Mouse (Mus musculus) heart, postnatal 10 days (tissue): ENCODE data around the gene Zfp367. TPM values are rescaled to one million over a fixed set of nuclear protein-coding genes. Genes with fewer than 3 reads are reported as not detected.
A peak's percentile ranks its signal among the peaks of the same experiment; 100 is the strongest.

Experiments used
- DNase-seq, 2 experiments: peaks; one replicate each; pipeline ENCODE4 v3.0.0; 2021
- intact Hi-C: fragments of 180-260 bp; cut with DNase I; formaldehyde crosslinking; loops from one replicate; pipeline ENCODE4 v1.15.1; 2025
- total RNA-seq, 2 experiments: library from RNA; stranded (reverse); gene quantifications; 2 replicates each; pipeline ENCODE4 v1.2.3; 2021

Zfp367 gene
- total RNA-seq, 2 experiments from 2014 or later = 27.0 to 28.9 TPM

- DNase-seq = peak; percentile 58 to 60
- intact Hi-C loops = loop anchor here (10.0 kb wide), 1 partner anchor 280 kb away; the partner anchor contains the start of gene Cdk20
Measured at GRCm38 (mm10) chr13:64155171-64155571, 2.2 kb upstream of the Zfp367 start.

- peak; percentile 17 to 21 for DNase-seq
- intact Hi-C loops = loop anchor here (10.0 kb wide), 1 partner anchor 280 kb away; the partner anchor contains the start of gene Cdk20
Measured at GRCm38 (mm10) chr13:64154651-64155050, 1.6 kb upstream of the Zfp367 start.

- DNase-seq = peak; percentile 70 to 72
- intact Hi-C loops = loop anchor here (10.0 kb wide), 1 partner anchor 281 kb away; the partner anchor contains the start of gene Cdk20
Measured at GRCm38 (mm10) chr13:64153751-64154267, 807 bp upstream of the Zfp367 start.

GRCm38 (mm10) chr13:64152671-64153082 is 325 bp downstream of the Zfp367 start:
- intact Hi-C loops = loop anchor here (10.0 kb wide), 1 partner anchor 282 kb away; the partner anchor contains the start of gene Cdk20

GRCm38 (mm10) chr13:64152241-64152669 is 747 bp downstream of the Zfp367 start:
- intact Hi-C loops = loop anchor here (10.0 kb wide), 1 partner anchor 283 kb away; the partner anchor contains the start of gene Cdk20
- peak; percentile 89 to 92 for DNase-seq

More at GRCm38 (mm10) chr13:64152671-64153082, 325 bp downstream of the Zfp367 start:
- DNase-seq = no peak

GRCm38 (mm10) chr13:64150121-64150520 is 2.9 kb downstream of the Zfp367 start:
- DNase-seq = peak; percentile 44 to 48
- intact Hi-C loops = loop anchor here (10.0 kb wide), 1 partner anchor 285 kb away; the partner anchor contains the start of gene Cdk20

GRCm38 (mm10) chr13:64129616-64130375 is 23.2 kb downstream of the Zfp367 start:
- intact Hi-C loops = loop anchor here (2.0 kb wide), 1 partner anchor 29 kb away; no protein-coding TSS in a partner anchor
- peak; percentile 59 to 62 for DNase-seq

- intact Hi-C loops = loop anchor here (2.0 kb wide), 1 partner anchor 28 kb away; no protein-coding TSS in a partner anchor
- peak; percentile 66 to 73 for DNase-seq
Measured at GRCm38 (mm10) chr13:64128858-64129615, 24.0 kb downstream of the Zfp367 start, which contains the start of gene Slc35d2. Gene Slc35d2, minus strand, starts transcription at chr13:64129368.

- intact Hi-C loops = no loop called here
- no peak for DNase-seq
Measured at GRCm38 (mm10) chr13:64126316-64126715, 26.7 kb downstream of the Zfp367 start.

- intact Hi-C loops = no loop called here
- DNase-seq = no peak
Measured at GRCm38 (mm10) chr13:64124886-64125285, 28.1 kb downstream of the Zfp367 start.

- intact Hi-C loops = no loop called here
Measured at GRCm38 (mm10) chr13:64123491-64124188, 29.4 kb downstream of the Zfp367 start.

GRCm38 (mm10) chr13:64120760-64121159 is 32.2 kb downstream of the Zfp367 start:
- intact Hi-C loops = no loop called here
- DNase-seq = no peak

More at GRCm38 (mm10) chr13:64123491-64124188, 29.4 kb downstream of the Zfp367 start:
- DNase-seq = no peak

GRCm38 (mm10) chr13:64117442-64117841 is 35.6 kb downstream of the Zfp367 start:
- intact Hi-C loops = no loop called here
- no peak for DNase-seq

- intact Hi-C loops = no loop called here
- DNase-seq = no peak
Measured at GRCm38 (mm10) chr13:64110421-64110820, 42.6 kb downstream of the Zfp367 start.

GRCm38 (mm10) chr13:64108381-64108850 is 44.6 kb downstream of the Zfp367 start:
- peak; percentile 16 to 38 for DNase-seq
- intact Hi-C loops = no loop called here

GRCm38 (mm10) chr13:64107535-64107934 is 45.5 kb downstream of the Zfp367 start:
- DNase-seq = no peak
- intact Hi-C loops = no loop called here

- intact Hi-C loops = no loop called here
- DNase-seq = no peak
Measured at GRCm38 (mm10) chr13:64107105-64107504, 45.9 kb downstream of the Zfp367 start.

- DNase-seq = no peak
- intact Hi-C loops = no loop called here
Measured at GRCm38 (mm10) chr13:64105690-64106089, 47.3 kb downstream of the Zfp367 start.

GRCm38 (mm10) chr13:64100186-64100585 is 52.8 kb downstream of the Zfp367 start:
- intact Hi-C loops = loop anchor here (1.0 to 2.0 kb wide), 3 partner anchors 29 to 206 kb away; partner anchors contain the start of gene Slc35d2
- peak; percentile 43 to 71 for DNase-seq

GRCm38 (mm10) chr13:64098992-64099391 is 54.0 kb downstream of the Zfp367 start:
- intact Hi-C loops = no loop called here

More at GRCm38 (mm10) chr13:64098992-64099391, 54.0 kb downstream of the Zfp367 start:
- DNase-seq = peak in 1 of 2 experiments; percentile 38
